Mouse (Mus musculus) activated CD4-positive, CD25-positive, alpha-beta regulatory T cell, adult 4 months (primary cell): ENCODE results near the gene Itpr1. TPM values are rescaled to one million over a fixed set of nuclear protein-coding genes. Genes with fewer than 3 reads are reported as not detected.

Experiments used
- ATAC-seq: one replicate; pipeline ENCODE4 v1.8.0; 2017
- polyA plus RNA-seq, 2 experiments: library from polyadenylated mRNA; unstranded; fragments of 100-300 nt; shearing (Covaris generic); gene quantifications; one replicate each; pipeline ENCODE4 v1.2.1; 2017

Itpr1 gene
- polyA plus RNA-seq, 2 experiments from 2014 or later, result 15.8 to 21.2 TPM

GRCm38 (mm10) chr6:108447179-108447845 lies 234.4 kb downstream of the Itpr1 start:
- no peak for ATAC-seq

- peak; percentile 71 for ATAC-seq
Observed at GRCm38 (mm10) chr6:108448016-108448735, 235.3 kb downstream of the Itpr1 start.

- no peak for ATAC-seq
Observed at GRCm38 (mm10) chr6:108448864-108449263, 236.0 kb downstream of the Itpr1 start.

GRCm38 (mm10) chr6:108451536-108451935 lies 238.6 kb downstream of the Itpr1 start:
- no peak for ATAC-seq

GRCm38 (mm10) chr6:108453618-108454017 lies 240.7 kb downstream of the Itpr1 start:
- no peak for ATAC-seq

GRCm38 (mm10) chr6:108454061-108454891 lies 241.4 kb downstream of the Itpr1 start:
- peak; percentile 49 for ATAC-seq

- peak; percentile 40 for ATAC-seq
Observed at GRCm38 (mm10) chr6:108454979-108455836, 242.3 kb downstream of the Itpr1 start.

- ATAC-seq, result no peak
Observed at GRCm38 (mm10) chr6:108456231-108457062, 243.6 kb downstream of the Itpr1 start.

GRCm38 (mm10) chr6:108457063-108457405 lies 244.1 kb downstream of the Itpr1 start:
- no peak for ATAC-seq

GRCm38 (mm10) chr6:108457516-108458181 lies 244.8 kb downstream of the Itpr1 start:
- no peak for ATAC-seq

- no peak for ATAC-seq
Observed at GRCm38 (mm10) chr6:108458182-108458571, 245.3 kb downstream of the Itpr1 start.

GRCm38 (mm10) chr6:108458826-108459225 lies 245.9 kb downstream of the Itpr1 start:
- ATAC-seq, result no peak

GRCm38 (mm10) chr6:108464308-108464979 lies 251.5 kb downstream of the Itpr1 start:
- no peak for ATAC-seq

GRCm38 (mm10) chr6:108465159-108465558 lies 252.3 kb downstream of the Itpr1 start:
- ATAC-seq, result no peak

- peak; percentile 76 for ATAC-seq
Observed at GRCm38 (mm10) chr6:108466061-108466531, 253.2 kb downstream of the Itpr1 start.

GRCm38 (mm10) chr6:108467597-108467996 lies 254.7 kb downstream of the Itpr1 start:
- no peak for ATAC-seq

GRCm38 (mm10) chr6:108468226-108468825 lies 255.4 kb downstream of the Itpr1 start:
- ATAC-seq, result no peak

GRCm38 (mm10) chr6:108471878-108472277 lies 259.0 kb downstream of the Itpr1 start:
- no peak for ATAC-seq

GRCm38 (mm10) chr6:108472748-108473147 lies 259.9 kb downstream of the Itpr1 start:
- ATAC-seq, result no peak

- ATAC-seq, result peak; percentile 52
Observed at GRCm38 (mm10) chr6:108476797-108477235, 263.9 kb downstream of the Itpr1 start.
